Mouse (Mus musculus): ENCODE results near the gene Atg4a. TPM values are rescaled to one million over a fixed set of nuclear protein-coding genes. Genes with fewer than 3 reads are reported as not detected.

Atg4a gene
- polyA plus RNA-seq, 1 experiment from 2014 or later, result 14.4 TPM

- WGBS, result 44% methylated on average over 5 of the region's 5 CpGs
- DNase-seq (ENCODE audit: low spot score, missing footprints), result no peak
- Histone ChIP-seq H3K9me3 (ENCODE audit: control insufficient read depth, low read length) (no peaks in the 10 kb centered on the region), H3K4me2 (no peak overlapping the region), H3K4me3 (ENCODE audit: low read depth, low read length) (no peak overlapping the region), H3K27ac (ENCODE audit: low read depth, low read length) (no peak overlapping the region), H3K27me3 (ENCODE audit: control insufficient read depth, insufficient read depth, low read length) (peaks cover 27% of the 10 kb centered on the region), H3K36me3 (ENCODE audit: control insufficient read depth, insufficient read depth, low read length) (no peaks in the 10 kb centered on the region), H3K9ac (ENCODE audit: low read length) (no peak overlapping the region), H3K4me1 (ENCODE audit: control insufficient read depth, insufficient read depth, low read length) (no peaks in the 10 kb centered on the region)
- ATAC-seq (ENCODE audit: low FRiP score), result peak; percentile 70; the same call in 1 of the 2 replicates
Measured at GRCm38 (mm10) chrX:141212802-141213201, 256.1 kb downstream of the Atg4a start.

Other genes starting within 250 kb of the Atg4a start
- not detected in 2 replicates for gene Tex13b, start 143.5 kb upstream of the Atg4a start, polyA plus RNA-seq (2014; fragmentation: Nextera tagmentation; extraction: Ambion mirVana)
- not detected in 2 replicates for gene Vsig1, start 49.3 kb upstream of the Atg4a start, polyA plus RNA-seq (2014; fragmentation: Nextera tagmentation; extraction: Ambion mirVana)
- 52.0 and 54.5 TPM in 2 replicates for gene Psmd10, start 179 bp upstream of the Atg4a start, polyA plus RNA-seq (2014; fragmentation: Nextera tagmentation; extraction: Ambion mirVana)

All from midbrain, embryonic 11.5 days (tissue).